Mouse (Mus musculus) heart, embryonic 14.5 days (tissue): ENCODE measurements at regions not wholly inside any gene's neighbourhood (a gene's known extent, or its start where the extent isn't known, plus 50 kb on each side); places are given as distances from the start of the nearest gene placed in this dataset.
"Not testable (repeated sequence)": the region's sequence is repeated elsewhere in the genome, so short reads cannot be mapped to it uniquely, and the experiment has no call there.

Source experiments
- ATAC-seq: fragments of 200-750 bp; cut with Nextera tagmentation; 2 replicates; pipeline ENCODE4 v1.8.0; 2017; ENCODE audit warnings: low read depth, moderate TSS enrichment; ENCODE audit not compliant: insufficient number of reproducible peaks, insufficient read depth, low FRiP score
- H3K27ac ChIP-seq, 2 experiments: fragments of 200-500 bp in 1 of 2; fragments of 300-500 bp in 1 of 2; sonication (generic) in 1 of 2; replicated peaks in 1 of 2; 2 replicates each; pipeline ENCODE4 v1.5.1; 2012 to 2014; ENCODE audit warnings: low read depth in 2 of 2, low read length in 2 of 2, control low read depth in 1 of 2, mild to moderate bottlenecking in 1 of 2, mixed read lengths in 1 of 2; ENCODE audit not compliant: control insufficient read depth in 1 of 2, insufficient read depth in 1 of 2
- H3K27me3 ChIP-seq: fragments of 300-500 bp; sonication (generic); 2 replicates; pipeline ENCODE4 v1.6.1; 2014; ENCODE audit warnings: mild to moderate bottlenecking, low read length, control low read depth; ENCODE audit not compliant: control insufficient read depth, insufficient read depth
- H3K36me3 ChIP-seq: fragments of 300-500 bp; sonication (generic); 2 replicates; pipeline ENCODE4 v1.6.1; 2014; ENCODE audit warnings: mild to moderate bottlenecking, control low read depth, low read length, mixed read lengths; ENCODE audit not compliant: control insufficient read depth, insufficient read depth
- H3K4me1 ChIP-seq, 2 experiments: fragments of 200-500 bp in 1 of 2; fragments of 300-500 bp in 1 of 2; sonication (generic) in 1 of 2; 2 replicates each; pipeline ENCODE4 v1.6.1; 2012 to 2014; ENCODE audit warnings: low read length in 2 of 2, control low read depth in 1 of 2, mixed read lengths in 1 of 2; ENCODE audit not compliant: control insufficient read depth in 2 of 2, insufficient read depth in 2 of 2
- H3K4me2 ChIP-seq: fragments of 300-500 bp; sonication (generic); 2 replicates; pipeline ENCODE4 v1.6.1; 2014; ENCODE audit warnings: mild to moderate bottlenecking, low read length
- H3K4me3 ChIP-seq, 2 experiments: fragments of 200-500 bp in 1 of 2; fragments of 300-500 bp in 1 of 2; sonication (generic) in 1 of 2; 2 replicates each; pipeline ENCODE4 v1.5.1; 2012 to 2014; ENCODE audit warnings: low read length in 2 of 2, mild to moderate bottlenecking in 2 of 2, control low read depth in 1 of 2, low read depth in 1 of 2, moderate library complexity in 1 of 2; ENCODE audit not compliant: control insufficient read depth in 1 of 2, insufficient read depth in 1 of 2
- H3K9ac ChIP-seq: fragments of 300-500 bp; sonication (generic); 2 replicates; pipeline ENCODE4 v1.6.1; 2014; ENCODE audit warnings: mild to moderate bottlenecking, low read length
- H3K9me3 ChIP-seq: fragments of 300-500 bp; sonication (generic); 2 replicates; pipeline ENCODE4 v1.6.1; 2016; ENCODE audit warnings: low read length, control low read depth; ENCODE audit not compliant: control insufficient read depth
- WGBS: fragments of 180-500 bp; shearing (Covaris S2); extraction: QIAGEN DNeasy Blood & Tissue Kit; methylation state at CpG from one replicate; pipeline ENCODE4 v1.1.7; 2014; 5-methylcytosine and 5-hydroxymethylcytosine counted together

DNA sequence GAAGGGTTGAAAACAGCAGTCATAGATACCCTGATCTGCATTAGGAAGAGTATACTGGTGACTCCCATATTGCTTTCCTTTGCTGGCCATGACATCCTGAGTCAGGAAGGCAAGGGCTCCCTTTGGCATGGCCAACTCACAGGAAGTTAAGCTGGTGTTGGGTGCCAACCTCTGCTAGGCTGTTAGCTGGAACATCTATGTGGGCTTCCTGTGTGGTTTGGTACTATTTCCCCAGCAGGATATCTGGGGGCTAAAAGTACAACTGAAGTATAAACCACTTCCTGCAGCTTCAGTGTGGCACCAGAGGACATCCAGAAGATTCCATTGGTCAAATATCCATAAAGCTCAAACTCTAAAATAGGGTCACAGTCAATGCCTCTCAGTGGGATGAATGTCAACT lies 165.4 kb upstream of the Tbl1xr1 start:
- Histone ChIP-seq H3K9ac (no peak overlapping the region), H3K4me3 (no peak overlapping the region), H3K9me3 (peaks cover 2% of the 10 kb centered on the region; the same call in 1 of the 2 replicates), H3K27me3 (no peaks in the 10 kb centered on the region), H3K36me3 (no peaks in the 10 kb centered on the region), H3K4me2 (no peak overlapping the region), H3K4me1 (no peaks in the 10 kb centered on the region), H3K27ac (no peak overlapping the region)
- no peak for ATAC-seq

DNA sequence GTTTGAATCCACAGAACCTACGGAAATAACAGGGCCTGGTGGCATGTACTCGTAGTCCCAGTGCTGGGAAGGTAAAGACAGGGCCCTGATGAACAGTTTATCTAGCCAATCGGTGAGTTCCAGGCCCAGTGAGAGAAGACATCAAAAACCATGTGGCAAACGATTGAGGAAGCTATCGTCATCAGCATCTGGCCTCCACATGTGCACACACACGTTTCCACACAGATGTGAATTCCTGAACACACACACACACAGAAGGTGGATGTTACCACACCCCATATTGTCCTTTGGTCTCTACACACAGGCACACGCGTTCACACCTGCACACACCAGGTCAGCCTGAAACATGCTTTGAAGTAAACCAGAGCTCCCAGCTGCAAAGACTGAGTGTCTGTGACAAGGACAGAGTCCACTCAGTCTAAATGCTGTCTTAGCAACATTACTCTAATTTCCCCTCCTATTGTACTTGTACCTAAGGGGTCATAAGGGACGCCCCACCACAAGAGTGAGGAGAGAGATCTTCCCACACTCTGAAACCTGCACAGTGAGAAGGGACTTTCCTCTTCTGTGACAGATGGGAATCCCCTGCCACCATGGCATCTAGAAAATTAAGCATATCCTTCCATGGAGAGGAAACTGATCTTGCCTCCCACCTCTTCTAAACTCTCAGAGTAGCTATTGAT lies 159.1 kb upstream of the Tbl1xr1 start:
- no peak overlapping the region for H3K9ac ChIP-seq
- WGBS, result 82% methylated on average over 9 of the region's 9 CpGs
- H3K4me1 ChIP-seq, result no peaks in the 10 kb centered on the region
- no peak for ATAC-seq
- no peak overlapping the region for H3K27ac ChIP-seq
- no peaks in the 10 kb centered on the region for H3K27me3 ChIP-seq
- H3K36me3 ChIP-seq, result no peaks in the 10 kb centered on the region
- no peak overlapping the region for H3K4me2 ChIP-seq
- no peak overlapping the region for H3K4me3 ChIP-seq
- H3K9me3 ChIP-seq, result peaks cover 2% of the 10 kb centered on the region; the same call in 1 of the 2 replicates

DNA sequence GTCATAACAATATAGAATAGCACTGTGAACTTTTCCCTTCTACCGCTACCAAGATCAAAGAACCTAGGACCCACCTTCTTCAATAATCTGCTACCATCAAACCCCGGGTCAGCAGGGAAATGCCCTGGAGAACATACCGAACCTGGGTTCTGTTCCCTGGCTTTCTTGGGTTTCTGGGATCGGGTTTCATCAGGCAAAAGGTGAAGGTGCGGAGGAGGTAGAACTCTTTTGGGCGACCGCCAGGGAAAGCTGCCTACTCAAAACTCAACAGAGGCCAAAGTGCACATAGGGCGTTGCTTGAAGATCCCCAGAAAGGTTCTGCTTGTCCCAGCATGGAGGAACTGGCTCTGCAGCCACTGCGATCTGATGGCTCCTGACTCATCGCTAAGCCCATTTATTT lies 158.0 kb upstream of the Tbl1xr1 start:
- ATAC-seq, result no peak

DNA sequence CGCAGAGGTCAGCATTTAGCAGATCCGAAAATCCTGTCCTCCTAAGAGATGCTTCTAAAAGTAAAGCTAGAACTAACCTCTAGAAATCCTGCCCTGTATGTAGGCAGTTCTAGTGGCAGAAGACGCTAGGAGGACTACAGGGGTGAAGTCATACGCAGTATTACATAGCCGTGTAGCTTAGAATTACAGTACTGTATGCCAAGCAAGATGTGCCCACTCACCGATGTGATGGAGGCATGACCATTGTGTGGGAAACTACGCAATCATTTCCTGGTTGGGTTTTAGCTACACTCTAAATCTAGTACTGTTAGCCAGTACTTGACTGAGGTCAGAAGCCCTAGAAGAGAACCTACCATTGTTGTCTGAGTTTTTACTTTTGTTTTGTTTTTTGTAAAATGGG lies 156.5 kb upstream of the Tbl1xr1 start:
- Histone ChIP-seq H3K9me3 (peaks cover 2% of the 10 kb centered on the region; the same call in 1 of the 2 replicates), H3K4me3 (no peak overlapping the region), H3K36me3 (no peaks in the 10 kb centered on the region), H3K4me1 (no peaks in the 10 kb centered on the region), H3K9ac (no peak overlapping the region), H3K27ac (no peak overlapping the region), H3K4me2 (no peak overlapping the region), H3K27me3 (no peaks in the 10 kb centered on the region)
- no peak for ATAC-seq
- WGBS, result 94% methylated on average over 7 of the region's 7 CpGs

More for the DNA sequence above, 158.0 kb upstream of the Tbl1xr1 start:
- no peak overlapping the region for H3K4me3 ChIP-seq
- no peak overlapping the region for H3K27ac ChIP-seq
- no peaks in the 10 kb centered on the region for H3K27me3 ChIP-seq
- H3K9ac ChIP-seq, result no peak overlapping the region
- 88% methylated on average over 10 of the region's 10 CpGs for WGBS
- no peaks in the 10 kb centered on the region for H3K36me3 ChIP-seq
- peaks cover 2% of the 10 kb centered on the region; the same call in 1 of the 2 replicates for H3K9me3 ChIP-seq
- no peaks in the 10 kb centered on the region for H3K4me1 ChIP-seq
- H3K4me2 ChIP-seq, result no peak overlapping the region

DNA sequence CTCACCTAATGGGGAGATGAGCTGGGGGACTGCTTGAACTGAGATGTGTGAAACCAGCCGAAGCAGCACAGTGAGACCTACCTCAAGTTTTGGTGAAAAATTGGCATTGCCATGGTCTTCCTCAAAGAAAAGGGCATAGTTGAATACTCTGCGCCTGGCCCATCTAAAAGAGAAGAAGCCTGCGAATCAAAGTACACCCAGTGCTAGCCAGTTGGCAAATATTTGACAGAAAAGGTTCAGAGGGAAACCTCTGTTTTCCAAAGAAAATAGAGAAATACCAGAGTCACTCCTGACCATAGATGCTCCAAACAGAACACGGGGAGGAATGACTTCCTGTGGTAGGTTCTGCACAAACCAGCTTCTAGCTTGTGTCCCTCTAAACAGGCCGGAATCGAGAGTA lies 144.5 kb upstream of the Tbl1xr1 start:
- 85% methylated on average over 6 of the region's 6 CpGs for WGBS
- Histone ChIP-seq H3K9ac (no peak overlapping the region), H3K27me3 (no peaks in the 10 kb centered on the region), H3K9me3 (no peaks in the 10 kb centered on the region), H3K36me3 (no peaks in the 10 kb centered on the region), H3K4me1 (peaks cover 14 to 22% of the 10 kb centered on the region in 2 experiments), H3K4me3 (no peak overlapping the region), H3K4me2 (no peak overlapping the region), H3K27ac (no peak overlapping the region)
- no peak for ATAC-seq

DNA sequence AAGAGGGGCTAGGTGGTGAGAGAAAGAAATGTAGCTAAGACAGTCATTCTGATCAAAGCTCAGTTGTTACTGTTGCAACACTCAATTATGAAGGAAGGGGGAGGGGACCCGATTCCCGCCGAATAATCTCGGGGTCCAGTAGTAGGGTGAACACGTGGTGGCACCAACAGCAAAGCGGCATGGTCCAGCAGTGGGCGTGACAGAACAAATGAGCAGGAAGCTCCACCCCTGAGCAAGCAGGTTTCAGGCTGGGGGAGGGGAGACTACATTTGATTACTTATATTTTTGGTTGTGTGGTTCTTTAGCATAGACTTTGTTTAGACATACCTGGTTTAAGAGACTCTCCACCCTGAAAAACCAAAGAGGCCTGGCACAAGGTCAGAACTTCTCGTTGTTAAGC lies 143.8 kb upstream of the Tbl1xr1 start:
- not testable (repeated sequence) for ATAC-seq, H3K27ac ChIP-seq, H3K9ac ChIP-seq, H3K4me2 ChIP-seq, H3K4me3 ChIP-seq, H3K36me3 ChIP-seq, H3K27me3 ChIP-seq, H3K9me3 ChIP-seq
- peaks cover 16 to 27% of the 10 kb centered on the region in 2 experiments for H3K4me1 ChIP-seq
- WGBS, result 75% methylated on average over 8 of the region's 8 CpGs

DNA sequence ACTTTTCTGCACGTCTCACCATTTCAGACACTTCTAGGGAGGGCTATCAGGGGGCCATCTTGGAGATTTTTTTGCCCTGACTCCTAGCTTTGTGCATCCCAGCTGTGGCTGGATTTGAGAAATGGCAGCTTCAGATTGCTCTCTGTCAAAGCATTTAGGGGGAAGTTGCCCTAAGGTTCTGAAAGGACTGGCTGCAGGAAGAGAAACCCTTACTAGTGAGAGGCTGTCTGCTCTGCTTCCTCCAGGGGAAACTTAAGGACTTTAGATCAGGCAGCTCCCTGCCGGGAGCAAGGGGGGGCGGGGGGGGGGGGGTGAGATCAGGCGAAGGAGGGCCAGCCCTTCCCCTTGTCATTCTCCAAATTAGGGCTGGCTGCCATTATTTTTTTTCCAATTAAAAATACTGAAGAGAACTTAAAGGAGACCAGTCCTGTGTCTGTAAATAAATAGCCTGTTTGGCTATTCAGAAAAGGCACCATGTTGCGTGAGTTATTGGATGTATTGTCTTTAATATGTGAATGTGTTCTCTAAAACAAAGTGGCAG lies 141.7 kb upstream of the Tbl1xr1 start:
- ATAC-seq, result no peak

More for the DNA sequence above, 141.7 kb upstream of the Tbl1xr1 start:
- Histone ChIP-seq H3K9ac (peak overlapping the region; percentile 57; the same call in 1 of the 2 replicates), H3K36me3 (no peaks in the 10 kb centered on the region), H3K9me3 (no peaks in the 10 kb centered on the region), H3K4me3 (peak overlapping the region in 1 of 2 experiments; percentile 32; a peak in 2 of 4 replicates), H3K4me2 (peak overlapping the region; percentile 58), H3K27ac (peak overlapping the region; percentile 37; a peak in 1 of 4 replicates), H3K27me3 (no peaks in the 10 kb centered on the region), H3K4me1 (peaks cover 16 to 34% of the 10 kb centered on the region in 2 experiments)
- WGBS, result 23% methylated on average over 5 of the region's 5 CpGs
